Mouse (Mus musculus): Measurements from ENCODE around the gene Nfkbil1.

DNA sequence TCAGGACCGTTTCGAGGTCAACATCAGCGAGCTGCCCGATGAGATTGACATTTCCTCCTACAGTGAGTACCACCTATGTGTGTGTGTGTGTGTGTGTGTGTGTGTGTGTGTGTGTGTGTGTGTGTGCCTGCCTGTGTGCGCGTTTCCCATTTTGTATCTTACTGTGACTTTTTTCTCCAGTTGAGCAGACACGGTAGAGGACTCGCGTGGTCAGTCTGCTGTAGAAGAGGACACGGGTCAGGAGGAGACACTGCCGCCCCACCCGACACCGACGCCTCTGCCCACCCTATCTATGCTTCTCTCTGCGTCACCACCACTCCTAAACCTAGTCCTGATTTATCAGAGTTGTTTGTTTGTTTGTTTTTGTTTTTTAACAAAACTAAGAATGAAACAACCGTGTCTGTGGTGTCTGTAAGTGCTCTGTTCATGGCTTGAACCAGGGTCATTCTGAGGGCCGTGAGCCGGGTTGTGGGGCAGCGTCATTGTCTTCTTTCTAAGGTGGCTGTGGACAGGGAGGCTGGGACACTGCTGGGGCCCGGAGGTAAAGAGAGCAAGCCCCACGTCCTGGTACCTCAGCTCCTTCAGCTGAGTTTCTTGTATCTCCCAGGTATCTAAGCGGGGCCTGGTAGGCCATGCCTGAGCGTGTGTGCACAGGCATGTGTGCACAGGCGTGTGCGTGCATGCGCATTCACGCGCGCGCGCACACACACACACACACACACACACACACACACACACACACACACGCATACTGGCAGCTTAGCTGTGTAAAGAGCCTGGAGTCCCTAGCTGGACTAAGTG is 17.9 kb upstream of the Nfkbil1 start:
- TF ChIP-seq CTCF (IDR thresholded peaks at IDR 0.05; ENCODE audit: low read depth) (no peak), EP300 (IDR thresholded peaks at IDR 0.05; ENCODE audit: low read depth) (no peak)

Data from liver, postnatal 0 days (tissue).